Mouse (Mus musculus): ENCODE data around the gene Atcay.
A peak's percentile ranks its signal among the peaks of the same experiment; 100 is the strongest.
"Not testable (repeated sequence)": the region's sequence is repeated elsewhere in the genome, so short reads cannot be mapped to it uniquely, and the experiment has no call there.

Atcay gene

GRCm38 (mm10) chr10:81242021-81242420, 11.4 kb upstream of the Atcay start:
- no peak for DNase-seq

GRCm38 (mm10) chr10:81240876-81241275, 10.2 kb upstream of the Atcay start:
- peak; percentile 74 to 83 for DNase-seq

- DNase-seq: peak in 1 of 2 experiments; percentile 22
These were observed 8.0 kb upstream of the Atcay start for GRCm38 (mm10) chr10:81238618-81239017.

- peak in 1 of 2 experiments; percentile 7 for DNase-seq
These were observed 6.0 kb upstream of the Atcay start for GRCm38 (mm10) chr10:81236471-81237268.

- no peak for DNase-seq
These were observed 3.6 kb upstream of the Atcay start for GRCm38 (mm10) chr10:81234206-81234605.

GRCm38 (mm10) chr10:81233226-81233585, 2.6 kb upstream of the Atcay start:
- no peak for DNase-seq

GRCm38 (mm10) chr10:81232580-81233225, 2.1 kb upstream of the Atcay start, which contains the start of gene Zfr2:
Gene Zfr2, plus strand, starts transcription at chr10:81233155.
- DNase-seq: peak; percentile 98

GRCm38 (mm10) chr10:81231436-81231835, 803 bp upstream of the Atcay start:
- peak in 1 of 2 experiments; percentile 19 for DNase-seq

GRCm38 (mm10) chr10:81229735-81230437, 747 bp downstream of the Atcay start:
- peak; percentile 58 to 62 for DNase-seq

- not testable (repeated sequence) for DNase-seq
These were observed 6.9 kb downstream of the Atcay start for GRCm38 (mm10) chr10:81223731-81224130.

GRCm38 (mm10) chr10:81221402-81222015, 9.1 kb downstream of the Atcay start:
- DNase-seq: peak in 1 of 2 experiments; percentile 18

GRCm38 (mm10) chr10:81217964-81218363, 12.7 kb downstream of the Atcay start:
- peak; percentile 77 to 87 for DNase-seq

GRCm38 (mm10) chr10:81217267-81217666, 13.4 kb downstream of the Atcay start:
- DNase-seq: peak; percentile 52 to 58

- no peak for DNase-seq
These were observed 13.8 kb downstream of the Atcay start for GRCm38 (mm10) chr10:81216810-81217209.

GRCm38 (mm10) chr10:81216260-81216659, 14.4 kb downstream of the Atcay start:
- DNase-seq: no peak

- DNase-seq: no peak
These were observed 20.5 kb downstream of the Atcay start for GRCm38 (mm10) chr10:81210154-81210553.

- DNase-seq: peak in 1 of 2 experiments; percentile 39
These were observed 26.5 kb downstream of the Atcay start for GRCm38 (mm10) chr10:81204137-81204536.

- no peak for DNase-seq
These were observed 27.5 kb downstream of the Atcay start for GRCm38 (mm10) chr10:81202978-81203720.

- DNase-seq: no peak
These were observed 28.6 kb downstream of the Atcay start, which contains the start of gene Nmrk2 for GRCm38 (mm10) chr10:81201807-81202758. Gene Nmrk2, minus strand, starts transcription at chr10:81202051.

- DNase-seq: no peak
These were observed 29.9 kb downstream of the Atcay start for GRCm38 (mm10) chr10:81200605-81201287.
